Mouse (Mus musculus): ENCODE measurements around the gene Stk11.
"Not testable (repeated sequence)": the region's sequence is repeated elsewhere in the genome, so short reads cannot be mapped to it uniquely, and the experiment has no call there.

The Stk11 gene

GRCm38 (mm10) chr10:80156752-80157053, 41.1 kb downstream of the Stk11 start:
- no peak for DNase-seq (ENCODE audit: low read depth, low spot score)

- DNase-seq (ENCODE audit: low read depth, low spot score), result no peak
Measured at GRCm38 (mm10) chr10:80157141-80157929, 41.7 kb downstream of the Stk11 start.

- peak; percentile 72 for DNase-seq (ENCODE audit: low read depth, low spot score)
Measured at GRCm38 (mm10) chr10:80158307-80158986, 42.8 kb downstream of the Stk11 start.

- peak; percentile 48 for DNase-seq (ENCODE audit: low read depth, low spot score)
Measured at GRCm38 (mm10) chr10:80159021-80159560, 43.5 kb downstream of the Stk11 start.

- peak; percentile 98 for DNase-seq (ENCODE audit: low read depth, low spot score)
Measured at GRCm38 (mm10) chr10:80159561-80160454, 44.2 kb downstream of the Stk11 start.

- peak; percentile 76 for DNase-seq (ENCODE audit: low read depth, low spot score)
Measured at GRCm38 (mm10) chr10:80160455-80161371, 45.1 kb downstream of the Stk11 start.

- no peak for DNase-seq (ENCODE audit: low read depth, low spot score)
Measured at GRCm38 (mm10) chr10:80161522-80162242, 46.1 kb downstream of the Stk11 start.

- no peak for DNase-seq (ENCODE audit: low read depth, low spot score)
Measured at GRCm38 (mm10) chr10:80162243-80162608, 46.6 kb downstream of the Stk11 start.

- no peak for DNase-seq (ENCODE audit: low read depth, low spot score)
Measured at GRCm38 (mm10) chr10:80162716-80163299, 47.2 kb downstream of the Stk11 start.

GRCm38 (mm10) chr10:80163721-80164120, 48.1 kb downstream of the Stk11 start:
- DNase-seq (ENCODE audit: low read depth, low spot score), result no peak

- DNase-seq (ENCODE audit: low read depth, low spot score), result no peak
Measured at GRCm38 (mm10) chr10:80164161-80164997, 48.8 kb downstream of the Stk11 start.

GRCm38 (mm10) chr10:80164998-80165344, 49.4 kb downstream of the Stk11 start:
- DNase-seq (ENCODE audit: low read depth, low spot score), result peak; percentile 92

- DNase-seq (ENCODE audit: low read depth, low spot score), result no peak
Measured at GRCm38 (mm10) chr10:80165392-80166128, 50.0 kb downstream of the Stk11 start, which contains the start of gene Cirbp. Cirbp (plus strand) TSS chr10:80165985.

- not testable (repeated sequence) for DNase-seq (ENCODE audit: low read depth, low spot score)
Measured at GRCm38 (mm10) chr10:80166136-80166535, 50.5 kb downstream of the Stk11 start.

GRCm38 (mm10) chr10:80167460-80168037, 51.9 kb downstream of the Stk11 start:
- DNase-seq (ENCODE audit: low read depth, low spot score), result peak; percentile 100

- DNase-seq (ENCODE audit: low read depth, low spot score), result peak; percentile 98
Measured at GRCm38 (mm10) chr10:80168038-80168661, 52.5 kb downstream of the Stk11 start.

- DNase-seq (ENCODE audit: low read depth, low spot score), result no peak
Measured at GRCm38 (mm10) chr10:80169070-80169469, 53.5 kb downstream of the Stk11 start.

Data from ZHBTc4 (cell line).